Mouse (Mus musculus): ENCODE measurements at regions not wholly inside any gene's neighbourhood (a gene's known extent, or its start where the extent isn't known, plus 50 kb on each side); places are given as distances from the start of the nearest gene placed in this dataset.
"Not testable (repeated sequence)": the region's sequence is repeated elsewhere in the genome, so short reads cannot be mapped to it uniquely, and the experiment has no call there.

GRCm38 (mm10) chr4:22803665-22804064, 315.5 kb upstream of the Pou3f2 start:
- no peak for DNase-seq (ENCODE audit: low spot score in 2 of 2)

GRCm38 (mm10) chr4:22792826-22793225, 304.7 kb upstream of the Pou3f2 start:
- no peak for DNase-seq (ENCODE audit: low spot score in 2 of 2)

GRCm38 (mm10) chr4:22787866-22788265, 299.7 kb upstream of the Pou3f2 start:
- DNase-seq (ENCODE audit: low spot score in 2 of 2) = no peak

GRCm38 (mm10) chr4:22763026-22763425, 274.9 kb upstream of the Pou3f2 start:
- DNase-seq (ENCODE audit: low spot score in 2 of 2) = not testable (repeated sequence)
